Mouse (Mus musculus): Measurements from ENCODE around the gene Zic4.

GRCm38 (mm10) chr9:91374665-91375064 lies 12.5 kb downstream of the Zic4 start:
- TF ChIP-seq CTCF (IDR thresholded peaks at IDR 0.05; ENCODE audit: control insufficient read depth, insufficient read depth, insufficient replicate concordance, low read depth, low read length) (no peak), POLR2A (IDR thresholded peaks at IDR 0.05; ENCODE audit: control insufficient read depth, low read depth, low read length) (no peak)
